Mouse (Mus musculus) lung, embryonic 15.5 days (tissue): Measurements from ENCODE around the gene Dmrt1. TPM values are rescaled to one million over a fixed set of nuclear protein-coding genes. Genes with fewer than 3 reads are reported as not detected.

Source experiments
- ATAC-seq: fragments of 200-750 bp; cut with Nextera tagmentation; 2 replicates; pipeline ENCODE4 v1.8.0; 2017; ENCODE audit warnings: moderate number of reproducible peaks, borderline replicate concordance; ENCODE audit not compliant: low FRiP score, low TSS enrichment; ENCODE audit errors: extremely low read depth
- H3K27ac ChIP-seq: fragments of 300-500 bp; sonication (generic); 2 replicates; pipeline ENCODE4 v1.5.1; 2015; ENCODE audit warnings: moderate library complexity, mild to moderate bottlenecking, inconsistent platforms
- H3K27me3 ChIP-seq: fragments of 300-500 bp; sonication (generic); 2 replicates; pipeline ENCODE4 v1.6.1; 2015; ENCODE audit warnings: inconsistent platforms
- H3K36me3 ChIP-seq: fragments of 300-500 bp; sonication (generic); 2 replicates; pipeline ENCODE4 v1.6.1; 2015; ENCODE audit warnings: inconsistent platforms
- H3K4me1 ChIP-seq: fragments of 300-500 bp; sonication (generic); 2 replicates; pipeline ENCODE4 v1.6.1; 2015; ENCODE audit warnings: inconsistent platforms
- H3K4me2 ChIP-seq: fragments of 300-500 bp; sonication (generic); 2 replicates; pipeline ENCODE4 v1.6.1; 2015; ENCODE audit warnings: inconsistent platforms, mild to moderate bottlenecking, moderate library complexity
- H3K4me3 ChIP-seq: fragments of 300-500 bp; sonication (generic); 2 replicates; pipeline ENCODE4 v1.5.1; 2015; ENCODE audit warnings: mild to moderate bottlenecking, inconsistent platforms
- H3K9ac ChIP-seq: fragments of 300-500 bp; sonication (generic); 2 replicates; pipeline ENCODE4 v1.6.1; 2015; ENCODE audit warnings: inconsistent platforms
- H3K9me3 ChIP-seq: fragments of 300-500 bp; sonication (generic); 2 replicates; pipeline ENCODE4 v1.6.1; 2016; ENCODE audit warnings: inconsistent platforms
- WGBS: fragments of 180-500 bp; shearing (Covaris S2); methylation state at CpG from one replicate; pipeline ENCODE4 v1.1.7; 2015; 5-methylcytosine and 5-hydroxymethylcytosine counted together
- polyA plus RNA-seq: library from polyadenylated mRNA; unstranded; fragments of >200 nt; fragmentation: Nextera tagmentation; extraction: Ambion mirVana; gene quantifications from 2 replicates; pipeline ENCODE4 v1.2.1, GENCODE M21; 2015

Gene Dmrt1
- polyA plus RNA-seq, 1 experiment from 2014 or later = not detected

DNA sequence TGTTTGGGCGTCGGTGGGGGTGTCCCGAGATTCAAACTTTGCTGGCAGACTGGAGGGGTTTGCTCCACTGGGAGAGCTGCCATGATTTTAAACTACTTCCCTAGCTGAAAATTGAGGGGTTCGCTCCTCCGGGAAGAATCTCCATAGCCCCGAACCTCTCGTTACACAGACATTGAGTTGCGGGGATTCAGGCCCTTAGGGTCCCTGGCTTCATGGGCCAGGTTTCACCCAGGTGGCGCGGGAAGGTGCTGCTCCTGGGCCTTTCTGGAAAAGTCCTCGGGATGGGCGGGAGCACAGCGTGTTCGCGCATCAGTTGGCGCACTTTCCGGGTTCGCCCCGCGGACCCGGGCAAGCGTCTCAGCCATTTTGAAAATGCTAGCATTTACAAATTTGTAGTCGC is 1.2 kb downstream of the Dmrt1 start:
- H3K9me3 ChIP-seq = no peaks in the 10 kb centered on the region
- no peak overlapping the region for H3K27ac ChIP-seq
- no peaks in the 10 kb centered on the region for H3K36me3 ChIP-seq
- H3K4me1 ChIP-seq = peaks cover 14% of the 10 kb centered on the region; the same call in 1 of the 2 replicates
- no peak overlapping the region for H3K9ac ChIP-seq
- peak overlapping the region; percentile 12; the same call in 1 of the 2 replicates for H3K4me3 ChIP-seq
- no peak for ATAC-seq
- peak overlapping the region; percentile 31; the same call in 1 of the 2 replicates for H3K4me2 ChIP-seq
- 3% methylated on average over 23 of the region's 23 CpGs for WGBS
- peaks cover 94% of the 10 kb centered on the region for H3K27me3 ChIP-seq

GRCm38 (mm10) chr19:25514986-25515530 is 9.6 kb downstream of the Dmrt1 start:
- H3K4me2 ChIP-seq = no peak overlapping the region
- H3K27ac ChIP-seq = no peak overlapping the region
- H3K9me3 ChIP-seq = no peaks in the 10 kb centered on the region
- no peak for ATAC-seq
- no peak overlapping the region for H3K4me3 ChIP-seq
- no peaks in the 10 kb centered on the region for H3K36me3 ChIP-seq
- no peaks in the 10 kb centered on the region for H3K4me1 ChIP-seq
- WGBS = 35% methylated on average over 12 of the region's 12 CpGs
- H3K9ac ChIP-seq = no peak overlapping the region
- peaks cover 40% of the 10 kb centered on the region for H3K27me3 ChIP-seq

DNA sequence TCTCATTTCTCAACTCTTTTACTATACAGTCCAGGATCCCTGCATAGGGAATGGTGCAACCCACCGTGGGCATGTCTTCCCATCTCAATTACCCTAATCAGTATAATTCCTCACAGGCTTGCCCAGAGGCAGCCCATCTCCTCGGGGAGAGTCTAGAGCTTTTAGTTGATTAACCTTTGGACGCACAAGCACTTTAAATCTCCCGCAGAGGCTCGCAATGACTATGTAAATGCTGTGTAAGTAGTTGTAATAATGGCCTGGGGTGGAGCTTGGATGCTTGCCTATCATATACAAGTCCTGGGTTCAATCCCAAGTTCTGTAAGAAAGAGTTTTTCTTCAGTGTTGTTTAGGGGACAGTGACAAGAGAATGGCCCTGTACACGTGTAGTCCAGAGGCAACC is 18.7 kb downstream of the Dmrt1 start:
- H3K4me3 ChIP-seq = no peak overlapping the region
- no peak overlapping the region for H3K4me2 ChIP-seq
- no peaks in the 10 kb centered on the region for H3K4me1 ChIP-seq
- no peaks in the 10 kb centered on the region for H3K9me3 ChIP-seq
- no peak for ATAC-seq
- no peak overlapping the region for H3K9ac ChIP-seq
- no peak overlapping the region for H3K27ac ChIP-seq
- 83% methylated on average over 6 of the region's 6 CpGs for WGBS
- no peaks in the 10 kb centered on the region for H3K27me3 ChIP-seq
- H3K36me3 ChIP-seq = no peaks in the 10 kb centered on the region

DNA sequence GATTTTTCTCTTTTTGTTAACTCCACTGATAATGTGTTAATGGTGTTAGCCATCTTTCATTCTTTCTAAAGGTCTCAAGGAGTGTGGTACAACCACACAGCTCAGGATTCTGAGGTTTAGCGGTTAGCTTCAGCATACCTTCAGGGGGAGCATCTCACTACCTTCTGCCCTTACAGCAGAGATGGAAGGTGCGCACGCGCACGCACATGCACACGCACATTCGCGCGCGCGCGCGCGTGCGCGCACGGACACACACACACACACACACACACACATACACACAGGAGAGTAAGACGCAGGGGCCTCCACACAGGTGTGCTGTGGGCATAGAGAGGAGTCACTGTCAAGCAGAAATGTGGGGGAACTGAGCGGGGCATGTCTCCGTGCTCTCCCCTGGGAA is 20.3 kb downstream of the Dmrt1 start:
- no peaks in the 10 kb centered on the region for H3K9me3 ChIP-seq
- no peaks in the 10 kb centered on the region for H3K27me3 ChIP-seq
- no peak overlapping the region for H3K4me3 ChIP-seq
- ATAC-seq = no peak
- H3K36me3 ChIP-seq = no peaks in the 10 kb centered on the region
- H3K4me2 ChIP-seq = no peak overlapping the region
- H3K27ac ChIP-seq = no peak overlapping the region
- H3K4me1 ChIP-seq = no peaks in the 10 kb centered on the region
- WGBS = 95% methylated on average over 20 of the region's 20 CpGs
- H3K9ac ChIP-seq = no peak overlapping the region

DNA sequence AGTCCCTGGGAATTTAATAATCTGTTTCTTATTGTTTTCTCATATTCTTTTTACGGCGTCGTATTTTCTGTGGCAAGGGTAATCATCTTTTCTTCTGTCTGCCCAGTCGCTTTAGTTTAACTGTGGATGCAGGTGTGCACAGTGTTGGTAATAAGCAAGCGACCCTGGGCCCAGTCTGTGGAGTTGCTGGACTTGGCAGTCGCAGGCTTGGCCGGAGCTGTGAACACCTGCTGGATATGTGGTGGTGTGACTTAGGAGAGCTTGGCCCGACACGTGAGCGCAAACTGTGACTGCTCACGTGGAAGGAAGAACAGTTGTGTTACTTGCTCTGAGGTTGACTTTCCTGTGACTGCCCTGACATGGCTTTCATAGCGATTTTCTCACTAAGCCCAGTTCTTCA is 24.3 kb downstream of the Dmrt1 start:
- Histone ChIP-seq H3K4me2 (no peak overlapping the region), H3K4me3 (no peak overlapping the region), H3K9ac (no peak overlapping the region), H3K9me3 (no peaks in the 10 kb centered on the region), H3K36me3 (no peaks in the 10 kb centered on the region), H3K27me3 (no peaks in the 10 kb centered on the region; the same call in 1 of the 2 replicates), H3K4me1 (no peaks in the 10 kb centered on the region), H3K27ac (no peak overlapping the region)
- ATAC-seq = no peak
- 70% methylated on average over 12 of the region's 12 CpGs for WGBS

DNA sequence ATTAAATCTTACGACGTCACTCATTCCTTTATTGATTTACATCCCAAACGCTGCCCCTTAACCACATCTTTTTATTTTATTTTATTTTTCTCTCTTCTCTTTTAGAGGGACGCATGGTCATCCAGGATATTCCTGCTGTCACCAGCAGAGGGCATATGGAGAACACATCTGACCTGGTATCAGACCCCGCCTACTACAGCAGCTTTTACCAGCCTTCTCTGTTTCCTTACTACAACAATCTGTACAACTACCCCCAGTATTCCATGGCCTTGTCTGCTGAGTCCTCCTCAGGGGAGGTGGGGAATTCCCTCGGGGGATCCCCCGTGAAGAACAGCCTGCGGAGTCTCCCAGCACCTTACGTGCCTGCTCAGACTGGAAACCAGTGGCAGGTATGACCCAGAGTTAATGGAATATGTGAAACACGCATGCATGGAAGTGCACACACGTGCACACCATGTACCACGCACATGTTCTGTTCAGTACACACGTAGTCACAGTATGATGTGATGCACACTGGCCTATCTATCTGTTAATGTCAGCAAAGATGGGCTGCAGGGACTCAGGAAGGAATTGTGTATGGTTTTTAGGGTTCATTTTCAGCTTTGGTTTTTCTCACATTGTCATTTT is 40.4 kb downstream of the Dmrt1 start:
- Histone ChIP-seq H3K9me3 (no peaks in the 10 kb centered on the region), H3K36me3 (no peaks in the 10 kb centered on the region), H3K4me2 (no peak overlapping the region), H3K4me1 (no peaks in the 10 kb centered on the region), H3K27ac (no peak overlapping the region), H3K9ac (no peak overlapping the region), H3K27me3 (peaks cover 14% of the 10 kb centered on the region; the same call in 1 of the 2 replicates), H3K4me3 (no peak overlapping the region)
- peak; percentile 59; the same call in 1 of the 2 replicates for ATAC-seq
- 29% methylated on average over 13 of the region's 13 CpGs for WGBS

- no peaks in the 10 kb centered on the region for H3K9me3 ChIP-seq
- H3K27me3 ChIP-seq = peaks cover 14% of the 10 kb centered on the region; the same call in 1 of the 2 replicates
- no peak overlapping the region for H3K27ac ChIP-seq
- H3K4me3 ChIP-seq = no peak overlapping the region
- no peak for ATAC-seq
- H3K9ac ChIP-seq = no peak overlapping the region
- H3K36me3 ChIP-seq = no peaks in the 10 kb centered on the region
- no peak overlapping the region for H3K4me2 ChIP-seq
- H3K4me1 ChIP-seq = no peaks in the 10 kb centered on the region
- WGBS = 72% methylated on average over 9 of the region's 9 CpGs
Observed at GRCm38 (mm10) chr19:25547086-25547643, 41.7 kb downstream of the Dmrt1 start.

DNA sequence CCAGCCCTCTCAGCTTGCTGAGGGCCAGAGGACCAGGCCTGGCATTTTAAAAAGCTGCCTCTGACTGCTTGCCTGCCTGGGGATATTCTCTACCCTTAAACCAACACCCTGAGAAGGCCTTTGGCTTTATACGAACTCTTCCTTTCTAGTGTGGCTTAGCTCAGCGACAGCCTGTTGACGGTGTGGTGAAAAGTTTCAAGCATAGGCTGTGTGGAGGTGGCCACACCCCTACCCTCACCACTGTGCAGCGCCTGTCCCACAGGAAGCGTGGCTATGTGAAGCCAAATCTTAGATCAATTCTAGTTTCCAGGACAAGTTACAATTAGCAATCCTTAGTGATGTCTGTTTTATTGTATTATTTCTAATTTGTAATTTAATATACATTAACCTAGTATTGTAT is 44.9 kb downstream of the Dmrt1 start:
- Histone ChIP-seq H3K27me3 (peaks cover 12% of the 10 kb centered on the region; the same call in 1 of the 2 replicates), H3K9me3 (no peaks in the 10 kb centered on the region), H3K4me2 (no peak overlapping the region), H3K27ac (no peak overlapping the region), H3K4me3 (no peak overlapping the region), H3K9ac (no peak overlapping the region), H3K36me3 (no peaks in the 10 kb centered on the region), H3K4me1 (no peaks in the 10 kb centered on the region)
- ATAC-seq = no peak; the same call in 1 of the 2 replicates
- WGBS = 58% methylated on average over 5 of the region's 5 CpGs

DNA sequence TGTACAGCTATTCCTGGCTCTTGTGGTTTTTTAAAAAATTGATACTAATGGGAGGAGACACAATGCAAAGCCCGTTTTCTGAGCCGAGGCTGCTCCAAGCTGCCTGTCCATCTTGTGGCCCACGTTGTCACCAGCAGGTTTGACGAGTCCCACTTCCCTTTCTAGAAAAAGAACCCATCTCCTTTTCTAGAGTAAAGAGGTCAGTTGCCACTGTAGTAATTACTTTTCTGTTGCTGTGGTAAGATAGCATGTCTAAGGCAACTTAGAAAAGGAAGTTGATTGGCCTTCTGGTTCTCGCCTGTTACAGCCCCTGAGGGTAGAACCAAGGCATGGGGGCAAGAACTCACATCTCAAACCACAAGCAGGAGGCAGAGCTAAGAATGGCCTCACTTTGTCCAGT is 45.6 kb downstream of the Dmrt1 start:
- no peaks in the 10 kb centered on the region for H3K9me3 ChIP-seq
- no peaks in the 10 kb centered on the region for H3K4me1 ChIP-seq
- no peak overlapping the region for H3K4me3 ChIP-seq
- 55% methylated on average over 5 of the region's 5 CpGs for WGBS
- H3K27ac ChIP-seq = no peak overlapping the region
- H3K36me3 ChIP-seq = no peaks in the 10 kb centered on the region
- H3K4me2 ChIP-seq = no peak overlapping the region
- peaks cover 12% of the 10 kb centered on the region; the same call in 1 of the 2 replicates for H3K27me3 ChIP-seq
- ATAC-seq = no peak
- H3K9ac ChIP-seq = no peak overlapping the region

DNA sequence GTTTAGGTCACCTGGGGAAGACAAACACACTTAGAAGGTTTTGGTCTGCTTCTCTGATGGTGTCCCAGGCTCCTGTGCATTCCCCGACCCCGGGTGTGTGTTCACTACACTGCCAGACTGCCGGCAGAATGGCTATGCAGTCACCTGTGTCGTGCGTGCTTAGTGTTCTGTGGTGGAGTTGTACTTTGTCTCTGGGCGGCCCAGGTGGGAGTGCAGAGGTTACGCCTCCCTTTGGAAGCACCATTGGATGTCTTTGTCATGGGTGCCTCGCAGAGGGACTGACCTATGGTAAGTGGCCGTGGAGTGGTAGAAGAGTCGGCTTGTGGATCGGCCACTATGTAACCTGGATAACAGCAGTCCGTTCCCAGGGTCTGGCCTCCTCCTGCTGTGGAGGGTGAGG is 59.0 kb downstream of the Dmrt1 start:
- Histone ChIP-seq H3K27ac (no peak overlapping the region), H3K9me3 (no peaks in the 10 kb centered on the region), H3K9ac (no peak overlapping the region), H3K27me3 (peaks cover 15% of the 10 kb centered on the region), H3K4me2 (no peak overlapping the region), H3K36me3 (no peaks in the 10 kb centered on the region), H3K4me1 (no peaks in the 10 kb centered on the region), H3K4me3 (no peak overlapping the region)
- WGBS = 54% methylated on average over 12 of the region's 12 CpGs
- ATAC-seq = no peak; the same call in 1 of the 2 replicates

GRCm38 (mm10) chr19:25569778-25570177 is 64.4 kb downstream of the Dmrt1 start:
- Histone ChIP-seq H3K4me2 (no peak overlapping the region), H3K9ac (no peak overlapping the region), H3K4me3 (no peak overlapping the region), H3K9me3 (no peaks in the 10 kb centered on the region), H3K27ac (no peak overlapping the region), H3K36me3 (no peaks in the 10 kb centered on the region), H3K4me1 (peaks cover 6% of the 10 kb centered on the region), H3K27me3 (peaks cover 29% of the 10 kb centered on the region; the same call in 1 of the 2 replicates)
- 45% methylated on average over 7 of the region's 7 CpGs for WGBS
- no peak for ATAC-seq

DNA sequence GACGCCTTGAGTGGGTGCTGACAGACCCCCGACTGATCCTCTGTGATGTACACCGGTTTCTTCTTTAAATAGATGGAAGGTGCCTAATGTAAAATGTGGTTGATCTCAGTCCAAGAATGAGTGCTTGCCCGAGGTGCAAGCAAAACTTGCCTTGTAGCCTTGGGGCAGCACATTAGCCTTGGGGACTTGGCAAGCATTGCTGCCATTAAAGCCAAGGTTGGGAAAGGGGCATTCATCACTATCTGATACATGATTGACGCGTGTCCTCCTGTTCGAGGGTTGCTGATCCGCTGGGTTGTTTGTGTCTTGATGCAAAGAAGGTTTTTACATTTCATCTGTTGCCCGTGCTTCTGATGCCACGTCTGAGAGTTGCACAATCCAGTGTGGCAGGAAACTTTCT is 69.0 kb downstream of the Dmrt1 start:
- Histone ChIP-seq H3K4me3 (no peak overlapping the region), H3K9me3 (no peaks in the 10 kb centered on the region), H3K27me3 (peaks cover 31% of the 10 kb centered on the region; the same call in 1 of the 2 replicates), H3K4me2 (peak overlapping the region; percentile 44; the same call in 1 of the 2 replicates), H3K9ac (no peak overlapping the region), H3K4me1 (peaks cover 23% of the 10 kb centered on the region), H3K27ac (no peak overlapping the region), H3K36me3 (no peaks in the 10 kb centered on the region)
- no peak for ATAC-seq
- 15% methylated on average over 10 of the region's 10 CpGs for WGBS
